Mouse (Mus musculus) liver, embryonic 16.5 days (tissue): ENCODE measurements around the gene Kcnrg. TPM values are rescaled to one million over a fixed set of nuclear protein-coding genes. Genes with fewer than 3 reads are reported as not detected.
"Not testable (repeated sequence)": the region's sequence is repeated elsewhere in the genome, so short reads cannot be mapped to it uniquely, and the experiment has no call there.

Experiments
- ATAC-seq: fragments of 200-750 bp; cut with Nextera tagmentation; 2 replicates; pipeline ENCODE4 v1.8.0; 2017; ENCODE audit warnings: low read depth, mild to moderate bottlenecking, moderate number of reproducible peaks, moderate library complexity
- H3K27ac ChIP-seq: fragments of 300-500 bp; sonication (generic); 2 replicates; pipeline ENCODE4 v1.5.1; 2014; ENCODE audit warnings: mild to moderate bottlenecking, low read length
- H3K27me3 ChIP-seq: fragments of 300-500 bp; sonication (generic); 2 replicates; pipeline ENCODE4 v1.6.1; 2014; ENCODE audit warnings: low read depth, low read length, mixed read lengths; ENCODE audit not compliant: control insufficient read depth, insufficient read depth
- H3K36me3 ChIP-seq: fragments of 300-500 bp; sonication (generic); 2 replicates; pipeline ENCODE4 v1.6.1; 2014; ENCODE audit warnings: mild to moderate bottlenecking; ENCODE audit not compliant: control insufficient read depth, insufficient read depth
- H3K4me1 ChIP-seq: fragments of 300-500 bp; sonication (generic); 2 replicates; pipeline ENCODE4 v1.6.1; 2014; ENCODE audit warnings: low read depth, low read length, mixed read lengths; ENCODE audit not compliant: control insufficient read depth
- H3K4me2 ChIP-seq: fragments of 300-500 bp; sonication (generic); 2 replicates; pipeline ENCODE4 v1.6.1; 2014; ENCODE audit warnings: low read depth, low read length, mixed read lengths
- H3K4me3 ChIP-seq: fragments of 300-500 bp; sonication (generic); 2 replicates; pipeline ENCODE4 v1.5.1; 2014; ENCODE audit warnings: low read depth, mild to moderate bottlenecking, low read length
- H3K9ac ChIP-seq: fragments of 300-500 bp; sonication (generic); 2 replicates; pipeline ENCODE4 v1.6.1; 2014; ENCODE audit warnings: low read depth, low read length
- H3K9me3 ChIP-seq: fragments of 300-500 bp; sonication (generic); replicated peaks from 2 replicates; pipeline ENCODE4 v1.6.1; 2016; ENCODE audit warnings: low read length; ENCODE audit not compliant: control insufficient read depth
- WGBS: fragments of 180-500 bp; shearing (Covaris S2); extraction: QIAGEN DNeasy Blood & Tissue Kit; methylation state at CpG from one replicate; pipeline ENCODE4 v1.1.7; 2014; ENCODE audit not compliant: insufficient replicate concordance; 5-methylcytosine and 5-hydroxymethylcytosine counted together
- polyA plus RNA-seq: library from polyadenylated mRNA; unstranded; fragments of >200 nt; fragmentation: Nextera tagmentation; extraction: Ambion mirVana; gene quantifications from 2 replicates; pipeline ENCODE4 v1.2.1, GENCODE M21; 2015

Gene Kcnrg
- polyA plus RNA-seq, 1 experiment from 2014 or later, result 0.38 TPM

DNA sequence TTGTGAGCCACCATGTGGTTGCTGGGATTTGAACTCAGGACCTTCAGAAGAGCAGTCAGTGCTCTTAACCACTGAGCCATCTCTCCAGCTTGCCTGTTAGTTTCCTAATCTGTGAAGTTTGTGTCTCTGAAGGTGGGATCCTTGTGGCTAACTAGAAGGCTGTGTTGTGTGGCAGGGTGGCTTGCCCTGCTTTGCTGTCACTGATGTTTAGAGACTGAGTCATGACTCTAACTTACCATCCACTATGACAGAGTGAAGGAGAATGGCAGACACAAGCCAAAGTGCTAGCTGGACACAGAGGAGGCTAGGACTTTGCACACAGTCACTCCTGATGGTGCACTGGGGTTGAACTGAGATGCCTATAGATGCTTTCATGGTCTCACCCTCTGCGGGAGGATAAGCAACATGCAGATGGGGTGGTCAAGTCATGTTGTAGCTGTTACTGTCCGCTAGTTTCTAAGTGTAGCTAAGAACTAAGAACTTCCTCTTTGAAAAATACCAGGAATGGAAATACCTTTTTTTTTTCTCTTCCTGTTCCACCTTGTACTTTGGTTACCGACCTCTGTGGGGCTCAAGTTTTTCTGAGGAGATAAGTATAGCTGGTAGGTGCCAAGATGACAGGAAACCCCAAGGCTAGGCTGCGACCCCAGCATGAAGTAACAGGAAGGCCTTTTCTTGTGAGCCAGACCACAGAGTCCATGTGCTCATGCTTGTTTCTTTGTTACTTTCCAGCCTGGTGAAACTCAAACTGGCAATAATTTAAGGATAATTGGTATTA, 17.8 kb upstream of the Kcnrg start:
- WGBS, result 12% methylated on average over 4 of the region's 4 CpGs
- no peak overlapping the region for H3K4me3 ChIP-seq

DNA sequence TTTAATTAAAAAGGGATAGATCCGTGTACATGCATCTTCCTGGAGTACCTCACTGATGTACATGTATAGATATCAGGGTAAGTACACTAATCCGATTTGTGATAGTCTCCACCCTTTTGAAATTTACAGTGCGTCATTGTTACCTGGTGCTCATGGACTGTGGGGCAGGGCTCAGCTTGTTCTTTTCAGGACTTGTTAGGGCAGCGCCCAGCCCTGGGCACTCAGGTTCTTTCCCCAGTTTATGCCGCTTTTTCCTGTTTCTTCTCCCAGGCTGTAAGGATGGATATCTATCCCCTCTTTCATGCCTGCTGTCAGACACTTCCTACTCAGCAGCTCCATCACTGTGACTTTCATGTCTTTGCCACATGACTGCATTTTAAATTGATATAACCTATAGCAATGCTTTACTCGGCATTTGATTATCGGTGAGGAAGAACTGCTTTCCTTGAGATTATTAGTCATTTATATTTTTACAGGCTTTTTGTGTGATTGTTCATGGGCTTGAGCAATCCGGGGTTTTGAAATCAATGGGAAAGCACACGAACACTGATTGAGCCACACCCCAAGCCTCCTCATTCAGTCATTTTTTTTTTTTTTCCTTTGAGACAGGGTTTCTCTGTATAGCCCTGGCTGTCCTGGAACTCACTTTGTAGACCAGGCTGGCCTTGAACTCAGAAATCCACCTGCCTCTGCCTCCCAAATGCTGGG, 10.4 kb upstream of the Kcnrg start:
- WGBS, result 68% methylated on average over 9 of the region's 9 CpGs
- Histone ChIP-seq H3K9me3 (no peaks in the 10 kb centered on the region), H3K9ac (no peak overlapping the region), H3K36me3 (no peaks in the 10 kb centered on the region), H3K4me1 (peaks cover 18% of the 10 kb centered on the region), H3K27ac (no peak overlapping the region), H3K27me3 (no peaks in the 10 kb centered on the region), H3K4me2 (no peak overlapping the region), H3K4me3 (no peak overlapping the region)
- ATAC-seq, result no peak

More for the DNA sequence above, 17.8 kb upstream of the Kcnrg start:
- no peaks in the 10 kb centered on the region for H3K9me3 ChIP-seq
- no peaks in the 10 kb centered on the region; the same call in 1 of the 2 replicates for H3K4me1 ChIP-seq
- no peak overlapping the region for H3K9ac ChIP-seq
- no peak for ATAC-seq
- no peak overlapping the region for H3K27ac ChIP-seq
- no peaks in the 10 kb centered on the region for H3K27me3 ChIP-seq
- no peaks in the 10 kb centered on the region for H3K36me3 ChIP-seq
- H3K4me2 ChIP-seq, result no peak overlapping the region

DNA sequence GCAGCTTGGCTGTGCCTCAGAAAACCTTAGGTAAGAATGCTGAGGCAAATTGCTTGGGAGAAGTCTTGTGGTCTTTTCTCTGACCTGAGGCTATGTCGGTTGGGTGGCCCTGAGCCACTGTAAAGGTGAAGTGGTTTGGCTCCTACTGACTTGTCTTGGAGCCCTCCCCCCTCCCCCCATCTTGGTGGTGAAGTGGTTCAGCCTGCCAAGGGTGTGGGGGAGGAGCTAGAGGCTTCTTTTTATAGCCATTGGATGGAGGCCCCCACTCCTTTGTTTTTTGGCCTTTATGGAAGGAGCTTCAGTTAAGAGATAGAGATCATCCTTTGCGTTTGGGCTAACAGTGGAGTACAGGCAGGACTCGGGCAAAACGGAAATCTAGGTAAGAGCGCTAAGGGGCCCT, 9.3 kb upstream of the Kcnrg start, which contains the start of gene Trim13:
Gene Trim13 (plus strand): TSS at position 280 of the 400 bp plus-strand sequence.
- H3K4me1 ChIP-seq, result peaks cover 18% of the 10 kb centered on the region
- H3K9ac ChIP-seq, result peak within 1 kb of the TSS; percentile 79
- ATAC-seq, result no peak
- no peaks in the 10 kb centered on the region for H3K9me3 ChIP-seq
- 26% methylated on average over 5 of the region's 5 CpGs for WGBS
- H3K36me3 ChIP-seq, result no peaks in the 10 kb centered on the region
- H3K27me3 ChIP-seq, result no peaks in the 10 kb centered on the region
- peak within 1 kb of the TSS; percentile 66 for H3K4me2 ChIP-seq
- H3K4me3 ChIP-seq, result peak within 1 kb of the TSS; percentile 72
- no peak within 1 kb of the TSS for H3K27ac ChIP-seq

DNA sequence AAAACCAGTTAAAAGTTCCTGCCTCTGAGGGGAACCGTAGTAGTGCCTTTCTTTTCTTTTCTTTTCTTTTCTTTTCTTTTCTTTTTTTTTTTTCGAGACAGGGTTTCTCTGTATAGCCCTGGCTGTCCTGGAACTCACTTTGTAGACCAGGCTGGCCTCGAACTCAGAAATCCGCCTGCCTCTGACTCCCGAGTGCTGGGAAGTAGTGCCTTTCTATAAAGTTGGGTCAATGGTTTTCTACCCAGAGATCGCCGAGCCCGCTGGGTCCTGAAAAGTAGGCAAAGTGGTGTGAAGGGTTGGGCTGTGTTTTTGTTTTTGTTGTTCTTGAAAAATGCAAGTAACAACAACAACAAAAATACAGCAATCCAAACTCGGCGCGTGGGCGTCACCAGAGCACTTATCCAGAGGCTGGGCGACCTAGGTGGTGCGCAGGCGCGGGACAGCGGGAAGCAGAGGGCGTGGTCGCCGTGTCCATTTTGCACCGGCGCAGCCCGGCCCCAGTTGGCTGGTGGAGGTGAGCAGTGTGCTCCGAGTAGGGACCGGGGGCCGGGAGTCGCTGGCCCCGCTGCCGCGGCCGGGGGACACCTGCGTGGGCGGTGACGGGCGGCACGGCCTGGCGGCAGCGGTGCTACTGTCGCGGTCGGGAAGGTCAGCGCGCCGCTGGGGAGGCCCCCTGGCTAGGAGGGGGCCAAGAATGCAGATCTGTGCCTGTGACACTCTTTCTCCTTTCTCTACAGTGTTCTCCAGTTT, 8.0 kb upstream of the Kcnrg start:
- WGBS, result 3% methylated on average over 44 of the region's 44 CpGs
- Histone ChIP-seq H3K4me2 (peak overlapping the region; percentile 66), H3K9me3 (no peaks in the 10 kb centered on the region), H3K27me3 (no peaks in the 10 kb centered on the region), H3K4me1 (peaks cover 18% of the 10 kb centered on the region), H3K27ac (peak overlapping the region; percentile 68), H3K36me3 (peaks cover 4% of the 10 kb centered on the region), H3K4me3 (peak overlapping the region; percentile 72), H3K9ac (peak overlapping the region; percentile 79)
- peak; percentile 100 for ATAC-seq

DNA sequence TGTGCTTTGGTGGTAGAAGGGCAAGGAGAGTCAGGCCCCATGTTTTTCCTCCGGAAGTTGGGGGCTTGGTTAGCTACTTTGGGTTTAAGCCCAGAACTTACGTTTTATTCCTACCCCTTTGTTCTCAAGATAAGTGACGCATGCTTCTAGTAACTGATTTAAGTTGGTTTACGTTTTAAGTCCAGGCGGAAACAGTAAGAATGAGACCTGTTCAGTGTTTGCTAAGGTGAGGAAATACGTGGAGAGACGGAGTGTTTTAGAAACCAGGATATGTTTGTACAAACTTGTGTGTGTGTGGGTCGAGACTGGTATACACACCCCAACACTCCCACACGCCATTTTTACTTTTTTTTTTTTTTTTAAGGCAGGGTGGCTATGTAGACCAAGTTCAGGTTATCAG, 5.9 kb upstream of the Kcnrg start:
- Histone ChIP-seq H3K36me3 (peaks cover 4% of the 10 kb centered on the region), H3K27me3 (no peaks in the 10 kb centered on the region), H3K4me1 (peaks cover 18% of the 10 kb centered on the region), H3K27ac (no peak overlapping the region), H3K9ac (no peak overlapping the region), H3K4me3 (no peak overlapping the region), H3K9me3 (no peaks in the 10 kb centered on the region), H3K4me2 (no peak overlapping the region)
- WGBS, result 70% methylated on average over 9 of the region's 9 CpGs
- no peak for ATAC-seq

DNA sequence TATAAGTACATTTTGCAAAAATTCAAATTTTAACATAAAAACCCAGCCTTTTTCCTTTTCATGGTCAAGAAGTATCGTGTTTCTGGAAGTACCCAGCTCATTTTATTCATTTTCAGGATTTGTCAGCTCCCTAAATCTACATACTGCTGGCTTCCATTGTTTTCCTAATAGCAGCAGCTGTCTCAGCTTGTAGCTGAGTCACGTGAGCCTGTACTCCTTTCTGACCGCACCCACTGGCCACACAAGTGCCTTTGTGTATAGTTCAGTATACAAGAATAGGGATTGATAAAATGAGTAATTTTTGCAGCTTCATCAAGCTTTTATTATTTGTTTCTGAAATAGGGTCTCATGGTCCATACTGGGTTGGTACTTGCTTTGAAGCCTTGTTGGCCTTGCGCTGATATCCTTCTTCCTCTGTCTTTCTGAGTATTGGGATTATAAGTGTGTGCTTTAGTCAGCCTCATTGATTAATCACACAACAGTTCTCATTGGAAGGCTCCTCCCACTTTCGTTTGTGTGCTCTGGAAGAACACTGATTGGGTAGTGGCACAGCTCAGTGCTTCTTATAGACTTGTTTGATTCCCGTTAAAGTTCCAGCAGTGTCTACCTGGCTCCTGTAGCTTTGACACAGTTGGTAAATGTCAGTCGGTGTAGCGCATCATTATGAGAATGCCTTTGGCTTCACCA, 4.0 kb upstream of the Kcnrg start:
- Histone ChIP-seq H3K9me3 (no peaks in the 10 kb centered on the region), H3K9ac (no peak overlapping the region), H3K4me3 (no peak overlapping the region), H3K36me3 (peaks cover 4% of the 10 kb centered on the region), H3K4me2 (no peak overlapping the region), H3K4me1 (peaks cover 15% of the 10 kb centered on the region), H3K27ac (no peak overlapping the region), H3K27me3 (no peaks in the 10 kb centered on the region)
- no peak for ATAC-seq
- 78% methylated on average over 8 of the region's 8 CpGs for WGBS

DNA sequence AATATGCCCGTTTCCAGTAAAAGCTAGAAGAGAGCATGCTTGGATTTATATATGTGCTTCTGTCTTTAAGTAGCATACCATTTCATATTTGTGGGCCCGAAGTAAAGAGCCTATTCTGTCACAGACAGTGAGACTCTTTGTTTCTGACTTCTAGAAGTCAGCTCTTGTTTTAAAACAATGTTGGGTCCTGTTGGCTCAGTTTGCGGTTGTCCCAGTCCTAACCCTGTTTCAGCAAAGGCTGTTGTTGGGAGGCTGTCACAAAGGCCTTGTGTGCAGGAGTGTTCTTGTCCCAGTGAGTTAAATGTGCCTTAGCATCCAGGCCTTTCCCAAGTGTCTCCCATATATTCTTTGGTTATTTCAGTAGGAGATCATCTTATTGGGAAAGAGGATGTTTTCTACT, 3.2 kb upstream of the Kcnrg start:
- peaks cover 11% of the 10 kb centered on the region for H3K4me1 ChIP-seq
- no peak overlapping the region for H3K9ac ChIP-seq
- H3K4me3 ChIP-seq, result no peak overlapping the region
- H3K36me3 ChIP-seq, result peaks cover 4% of the 10 kb centered on the region
- WGBS, result 81% methylated on average over 3 of the region's 3 CpGs
- H3K27me3 ChIP-seq, result no peaks in the 10 kb centered on the region
- H3K27ac ChIP-seq, result no peak overlapping the region
- H3K9me3 ChIP-seq, result no peaks in the 10 kb centered on the region
- no peak for ATAC-seq
- H3K4me2 ChIP-seq, result no peak overlapping the region

DNA sequence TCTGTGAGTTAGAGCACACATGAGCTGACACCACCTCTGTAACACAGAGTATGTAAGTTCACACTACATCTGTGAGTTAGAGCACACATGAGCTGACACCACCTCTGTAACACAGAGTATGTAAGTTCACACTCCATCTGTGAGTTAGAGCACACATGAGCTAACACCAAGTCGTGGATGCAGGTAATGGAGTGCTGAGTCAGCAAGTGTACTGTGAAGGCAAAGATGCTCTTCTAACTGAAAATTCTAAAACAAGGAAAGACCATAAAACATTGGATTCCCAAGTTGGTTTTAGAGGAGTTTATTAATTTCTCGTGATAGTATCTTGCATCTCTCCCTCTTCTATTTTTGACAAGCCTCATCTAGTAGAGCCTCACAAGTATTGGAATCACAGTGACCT, 1.2 kb upstream of the Kcnrg start:
- H3K36me3 ChIP-seq, H3K4me2 ChIP-seq, H3K9me3 ChIP-seq, H3K27me3 ChIP-seq, H3K4me1 ChIP-seq, H3K27ac ChIP-seq, H3K9ac ChIP-seq, H3K4me3 ChIP-seq, ATAC-seq: not testable (repeated sequence)
- 72% methylated on average over 2 of the region's 2 CpGs for WGBS
